Mouse (Mus musculus) myocyte (in vitro differentiated cells): ENCODE results near the gene Pbrm1. TPM values are rescaled to one million over a fixed set of nuclear protein-coding genes. Genes with fewer than 3 reads are reported as not detected.

Source experiments
- H3K27me3 ChIP-seq: one replicate; pipeline ENCODE4 v1.6.1; 2011; ENCODE audit not compliant: control insufficient read depth, insufficient read depth, insufficient read length
- H3K36me3 ChIP-seq: one replicate; pipeline ENCODE4 v1.6.1; 2011; ENCODE audit not compliant: control insufficient read depth, insufficient read depth
- H3K4me2 ChIP-seq: one replicate; pipeline ENCODE4 v1.6.1; 2011; ENCODE audit warnings: low read depth, control low read depth
- H3K4me3 ChIP-seq: one replicate; pipeline ENCODE4 v1.5.1; 2011; ENCODE audit warnings: mild to moderate bottlenecking, control low read depth, moderate library complexity
- H3K79me2 ChIP-seq: one replicate; pipeline ENCODE4 v1.6.1; 2011; ENCODE audit not compliant: control insufficient read depth, insufficient read depth
- H3ac ChIP-seq: one replicate; pipeline ENCODE4 v1.6.1; 2011; ENCODE audit not compliant: control insufficient read depth, insufficient read length
- CEBPB ChIP-seq: IDR thresholded peaks from 2 replicates; pipeline ENCODE4 v1.6.1; 2011; ENCODE audit warnings: mild to moderate bottlenecking, moderate library complexity; ENCODE audit not compliant: poor library complexity, insufficient read depth, severe bottlenecking
- E2F4 ChIP-seq: IDR thresholded peaks from one replicate; pipeline ENCODE4 v1.6.1; 2011; ENCODE audit warnings: mild to moderate bottlenecking, control low read depth, moderate library complexity; ENCODE audit not compliant: insufficient read depth
- MAX ChIP-seq: IDR thresholded peaks from one replicate; pipeline ENCODE4 v1.6.1; 2011; ENCODE audit warnings: low read depth, mild to moderate bottlenecking, control low read depth
- MYOD1 ChIP-seq, 3 experiments: IDR thresholded peaks; one replicate each; pipeline ENCODE4 v1.6.1; 2011; ENCODE audit warnings: control low read depth in 2 of 3, low read depth in 2 of 3, mild to moderate bottlenecking in 2 of 3, moderate library complexity in 1 of 3; ENCODE audit not compliant: insufficient read length in 2 of 3, control insufficient read depth in 1 of 3
- MYOG ChIP-seq, 3 experiments: IDR thresholded peaks; one replicate each; pipeline ENCODE4 v1.6.1; 2011; ENCODE audit warnings: control low read depth in 2 of 3, low read depth in 2 of 3, mild to moderate bottlenecking in 2 of 3; ENCODE audit not compliant: insufficient read length in 2 of 3, control insufficient read depth in 1 of 3, insufficient read depth in 1 of 3
- POLR2A ChIP-seq: IDR thresholded peaks from one replicate; pipeline ENCODE4 v1.6.1; 2011; ENCODE audit warnings: low read depth, mild to moderate bottlenecking, control low read depth, moderate library complexity; ENCODE audit not compliant: insufficient read length
- POLR2AphosphoS2 ChIP-seq: IDR thresholded peaks from one replicate; pipeline ENCODE4 v1.6.1; 2011; ENCODE audit warnings: low read depth, control low read depth; ENCODE audit not compliant: insufficient read length
- REST ChIP-seq: IDR thresholded peaks from one replicate; pipeline ENCODE4 v1.6.1; 2011; ENCODE audit warnings: mild to moderate bottlenecking, control low read depth, moderate library complexity; ENCODE audit not compliant: insufficient read depth, insufficient read length
- SRF ChIP-seq: IDR thresholded peaks from one replicate; pipeline ENCODE4 v1.6.1; 2011; ENCODE audit warnings: low read depth; ENCODE audit not compliant: control insufficient read depth, insufficient read length
- TCF12 ChIP-seq: IDR thresholded peaks from one replicate; pipeline ENCODE4 v1.6.1; 2011; ENCODE audit warnings: mild to moderate bottlenecking, control low read depth; ENCODE audit not compliant: poor library complexity, insufficient read depth, severe bottlenecking
- TCF3 ChIP-seq: IDR thresholded peaks from one replicate; pipeline ENCODE4 v1.6.1; 2011; ENCODE audit warnings: low read depth, control low read depth; ENCODE audit not compliant: insufficient read length
- USF1 ChIP-seq: IDR thresholded peaks from one replicate; pipeline ENCODE4 v1.6.1; 2011; ENCODE audit warnings: low read depth, mild to moderate bottlenecking, control low read depth, moderate library complexity
- polyA plus RNA-seq: library from polyadenylated mRNA; unstranded; fragments of >200 nt; fragmentation: generic; extraction: Trizol; gene quantifications from one replicate; pipeline ENCODE4 v1.2.1, GENCODE M21; 2012; ENCODE audit warnings: missing spikeins

The Pbrm1 gene
- polyA plus RNA-seq, 1 experiment = 14.1 TPM

- H3K4me3 ChIP-seq = no peak overlapping the region
- H3K27me3 ChIP-seq = no peaks in the 10 kb centered on the region
- no peak overlapping the region for H3K4me2 ChIP-seq
- TF ChIP-seq MYOD1 (IDR thresholded peaks at IDR 0.05; ENCODE audit: control insufficient read depth in 1 of 3, insufficient read length in 2 of 3, low read depth in 2 of 3) (no peak), TCF3 (no peak), MAX (no peak), MYOG (IDR thresholded peaks at IDR 0.05; ENCODE audit: control insufficient read depth in 1 of 3, insufficient read depth in 1 of 3, insufficient read length in 2 of 3, low read depth in 2 of 3) (no peak), E2F4 (no peak)
- H3ac ChIP-seq = no peak overlapping the region
- peaks cover 71% of the 10 kb centered on the region for H3K79me2 ChIP-seq
- peaks cover 39% of the 10 kb centered on the region for H3K36me3 ChIP-seq
These were observed 3.6 kb downstream of the Pbrm1 start for GRCm38 (mm10) chr14:31022579-31022978.

GRCm38 (mm10) chr14:31025785-31026184 is 6.8 kb downstream of the Pbrm1 start:
- TF ChIP-seq TCF3 = no peak
- peak; percentile 76 for TF ChIP-seq USF1
- H3ac ChIP-seq = no peak overlapping the region
- H3K4me3 ChIP-seq = no peak overlapping the region
- peaks cover 44% of the 10 kb centered on the region for H3K79me2 ChIP-seq
- H3K4me2 ChIP-seq = no peak overlapping the region
- no peaks in the 10 kb centered on the region for H3K27me3 ChIP-seq
- peaks cover 57% of the 10 kb centered on the region for H3K36me3 ChIP-seq

- Histone ChIP-seq H3K36me3 (peaks cover 91% of the 10 kb centered on the region), H3K4me2 (no peak overlapping the region), H3K79me2 (no peaks in the 10 kb centered on the region), H3K4me3 (no peak overlapping the region), H3ac (no peak overlapping the region), H3K27me3 (no peaks in the 10 kb centered on the region)
- TF ChIP-seq POLR2AphosphoS2 = no peak
- no peak for TF ChIP-seq REST
- TF ChIP-seq USF1 = no peak
- no peak for TF ChIP-seq MYOG (IDR thresholded peaks at IDR 0.05; ENCODE audit: control insufficient read depth in 1 of 3, insufficient read depth in 1 of 3, insufficient read length in 2 of 3, low read depth in 2 of 3)
- TF ChIP-seq CEBPB = no peak
- TF ChIP-seq SRF = no peak
- no peak for TF ChIP-seq MAX
- TF ChIP-seq TCF12 = no peak
- TF ChIP-seq MYOD1 (IDR thresholded peaks at IDR 0.05; ENCODE audit: control insufficient read depth in 1 of 3, insufficient read length in 2 of 3, low read depth in 2 of 3) = no peak
- no peak for TF ChIP-seq E2F4
- TF ChIP-seq POLR2A = no peak
- TF ChIP-seq TCF3 = no peak
These were observed 26.4 kb downstream of the Pbrm1 start for GRCm38 (mm10) chr14:31045296-31045695.

GRCm38 (mm10) chr14:31045817-31046216 is 26.9 kb downstream of the Pbrm1 start:
- peaks cover 91% of the 10 kb centered on the region for H3K36me3 ChIP-seq
- no peaks in the 10 kb centered on the region for H3K27me3 ChIP-seq
- H3ac ChIP-seq = no peak overlapping the region
- no peaks in the 10 kb centered on the region for H3K79me2 ChIP-seq
- TF ChIP-seq E2F4 (no peak), USF1 (no peak), CEBPB (no peak), MYOD1 (IDR thresholded peaks at IDR 0.05; ENCODE audit: control insufficient read depth in 1 of 3, insufficient read length in 2 of 3, low read depth in 2 of 3) (no peak), POLR2AphosphoS2 (no peak), REST (no peak), TCF3 (no peak)
- H3K4me2 ChIP-seq = no peak overlapping the region
- no peak overlapping the region for H3K4me3 ChIP-seq

GRCm38 (mm10) chr14:31062277-31062676 is 43.3 kb downstream of the Pbrm1 start:
- H3K27me3 ChIP-seq = no peaks in the 10 kb centered on the region
- H3K4me3 ChIP-seq = no peak overlapping the region
- H3K36me3 ChIP-seq = peaks cover 68% of the 10 kb centered on the region
- H3K4me2 ChIP-seq = no peak overlapping the region
- TF ChIP-seq TCF3 (no peak), E2F4 (no peak), TCF12 (no peak), SRF (no peak), POLR2A (no peak), REST (no peak), MYOD1 (IDR thresholded peaks at IDR 0.05; ENCODE audit: control insufficient read depth in 1 of 3, insufficient read length in 2 of 3, low read depth in 2 of 3) (no peak), MYOG (IDR thresholded peaks at IDR 0.05; ENCODE audit: control insufficient read depth in 1 of 3, insufficient read depth in 1 of 3, insufficient read length in 2 of 3, low read depth in 2 of 3) (no peak), MAX (no peak), POLR2AphosphoS2 (no peak), USF1 (no peak), CEBPB (no peak)
- no peak overlapping the region for H3ac ChIP-seq
- no peaks in the 10 kb centered on the region for H3K79me2 ChIP-seq
